Mouse (Mus musculus): Measurements from ENCODE around the gene Zfp978. TPM values are rescaled to one million over a fixed set of nuclear protein-coding genes. Genes with fewer than 3 reads are reported as not detected.
"Not testable (repeated sequence)": the region's sequence is repeated elsewhere in the genome, so short reads cannot be mapped to it uniquely, and the experiment has no call there.

The Zfp978 gene
- not detected in 2 replicates for polyA plus RNA-seq (2015; fragmentation: Nextera tagmentation; extraction: Ambion mirVana)

GRCm38 (mm10) chr4:147361003-147361402, at the start of gene Zfp978:
Gene Zfp978 (plus strand): TSS chr4:147361303.
- H3K27me3 ChIP-seq; H3K9ac ChIP-seq (replicated peaks); H3K4me2 ChIP-seq (replicated peaks); ATAC-seq (replicated peaks); H3K4me3 ChIP-seq; H3K36me3 ChIP-seq; H3K27ac ChIP-seq (replicated peaks); H3K9me3 ChIP-seq; H3K4me1 ChIP-seq: not testable (repeated sequence)
- WGBS: no CpG with 5 or more reads among the region's 6 CpGs

- peaks cover 64% of the 10 kb centered on the region for H3K9me3 ChIP-seq
- 91% methylated on average over 2 of the region's 2 CpGs for WGBS
- not testable (repeated sequence) for H3K4me2 ChIP-seq (replicated peaks); H3K4me3 ChIP-seq; H3K27me3 ChIP-seq; H3K4me1 ChIP-seq; H3K36me3 ChIP-seq; ATAC-seq (replicated peaks); H3K27ac ChIP-seq (replicated peaks); H3K9ac ChIP-seq (replicated peaks)
These were observed 25.9 kb upstream of the Zfp978 start for GRCm38 (mm10) chr4:147335036-147335690.

GRCm38 (mm10) chr4:147335691-147336367, 25.3 kb upstream of the Zfp978 start:
- not testable (repeated sequence) for H3K4me3 ChIP-seq; H3K4me2 ChIP-seq (replicated peaks); H3K27me3 ChIP-seq; H3K4me1 ChIP-seq; H3K36me3 ChIP-seq; H3K9ac ChIP-seq (replicated peaks); H3K27ac ChIP-seq (replicated peaks)
- peaks cover 69% of the 10 kb centered on the region for H3K9me3 ChIP-seq
- ATAC-seq (replicated peaks): 0 out of 2 replicates have a peak, but pooled peaks have one; percentile 16
- WGBS: 26% methylated on average over 1 of the region's 1 CpGs

- H3K9ac ChIP-seq (replicated peaks); H3K27me3 ChIP-seq; H3K27ac ChIP-seq (replicated peaks); H3K4me1 ChIP-seq; H3K36me3 ChIP-seq; H3K4me2 ChIP-seq (replicated peaks); H3K4me3 ChIP-seq: not testable (repeated sequence)
- ATAC-seq (replicated peaks): 0 out of 2 replicates have a peak, but pooled peaks have one; percentile 46
- WGBS: 70% methylated on average over 6 of the region's 6 CpGs
- peaks cover 70% of the 10 kb centered on the region for H3K9me3 ChIP-seq
These were observed 24.5 kb upstream of the Zfp978 start for GRCm38 (mm10) chr4:147336368-147337195.

DNA sequence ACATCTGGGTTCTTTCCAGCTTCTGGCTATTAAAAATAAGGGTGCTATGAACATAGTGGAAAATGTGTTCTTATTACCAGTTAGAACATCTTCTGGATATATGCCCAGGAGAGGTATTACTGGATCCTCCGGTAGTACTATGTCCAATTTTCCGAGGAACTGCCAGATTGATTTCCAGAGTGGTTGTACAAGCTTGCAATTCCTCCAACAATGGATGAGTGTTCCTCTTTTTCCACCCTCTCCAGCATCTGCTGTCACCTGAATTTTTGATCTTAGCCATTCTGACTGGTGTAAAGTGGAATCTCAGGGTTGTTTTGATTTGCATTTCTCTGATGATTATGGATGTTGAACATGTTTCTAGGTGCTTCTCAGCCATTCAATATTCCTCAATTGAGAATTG, 23.6 kb upstream of the Zfp978 start:
- not testable (repeated sequence) for H3K9ac ChIP-seq (replicated peaks); H3K27me3 ChIP-seq; H3K36me3 ChIP-seq; ATAC-seq (replicated peaks); H3K4me2 ChIP-seq (replicated peaks); H3K4me3 ChIP-seq; H3K27ac ChIP-seq (replicated peaks); H3K4me1 ChIP-seq
- H3K9me3 ChIP-seq: peaks cover 71% of the 10 kb centered on the region
- 88% methylated on average over 2 of the region's 2 CpGs for WGBS

DNA sequence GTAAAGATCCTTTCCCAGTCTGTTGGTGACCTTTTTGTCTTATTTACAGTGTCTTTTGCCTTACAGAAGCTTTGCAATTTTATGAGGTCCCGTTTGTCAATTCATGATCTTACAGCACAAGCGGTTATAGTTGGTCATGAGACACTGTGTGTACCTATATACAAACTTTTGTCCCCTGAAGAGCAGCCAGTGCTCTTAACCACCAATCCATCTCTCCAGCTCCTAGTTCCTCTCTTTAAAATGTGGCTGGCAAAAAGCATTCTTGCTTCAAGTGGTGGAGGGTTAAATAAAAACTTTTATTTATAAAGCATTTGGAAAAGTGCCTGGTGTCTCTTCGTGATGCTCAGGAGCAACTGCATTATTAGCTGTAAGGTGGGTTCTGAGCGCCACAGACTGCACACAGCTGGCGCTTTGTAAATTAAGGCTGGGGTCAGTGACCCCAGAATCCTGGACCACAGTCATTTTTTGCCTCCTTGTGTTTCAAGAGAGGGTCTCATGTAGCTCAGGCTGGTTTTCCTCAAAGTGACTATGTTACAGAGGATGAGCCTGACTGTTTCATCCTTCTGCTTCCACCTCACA, 23.0 kb upstream of the Zfp978 start:
- Histone ChIP-seq H3K27ac (replicated peaks) (no peak overlapping the region), H3K4me3 (no peak overlapping the region), H3K9me3 (peaks cover 72% of the 10 kb centered on the region), H3K27me3 (no peaks in the 10 kb centered on the region), H3K4me1 (no peaks in the 10 kb centered on the region), H3K9ac (replicated peaks) (no peak overlapping the region), H3K36me3 (no peaks in the 10 kb centered on the region), H3K4me2 (replicated peaks) (no peak overlapping the region)
- WGBS: 72% methylated on average over 5 of the region's 5 CpGs
- no peak for ATAC-seq (replicated peaks)

DNA sequence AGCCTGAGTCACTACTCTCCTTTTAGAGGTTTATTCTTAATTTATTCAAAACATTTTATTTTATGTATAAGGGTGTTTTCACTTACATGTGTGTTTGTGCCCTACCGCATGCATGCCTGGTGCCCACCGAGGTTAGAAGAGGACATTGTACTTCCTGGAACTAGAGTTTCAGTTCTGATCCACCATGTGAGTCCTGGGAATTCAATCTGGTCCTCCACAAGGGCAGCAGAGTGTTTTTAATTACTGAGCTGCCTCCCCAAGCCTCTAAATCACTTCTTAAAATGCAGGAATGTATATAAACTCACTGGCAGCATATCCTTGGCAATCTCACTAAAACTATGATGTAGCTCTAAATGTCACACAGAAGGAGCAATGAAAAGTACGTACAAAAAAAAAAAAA, 22.4 kb upstream of the Zfp978 start:
- not testable (repeated sequence) for H3K4me2 ChIP-seq (replicated peaks); H3K27ac ChIP-seq (replicated peaks); H3K9ac ChIP-seq (replicated peaks); H3K4me1 ChIP-seq; H3K4me3 ChIP-seq; H3K36me3 ChIP-seq; ATAC-seq (replicated peaks); H3K27me3 ChIP-seq
- peaks cover 75% of the 10 kb centered on the region for H3K9me3 ChIP-seq
- 77% methylated on average over 3 of the region's 3 CpGs for WGBS

- not testable (repeated sequence) for H3K4me2 ChIP-seq (replicated peaks); H3K27me3 ChIP-seq; H3K27ac ChIP-seq (replicated peaks); ATAC-seq (replicated peaks); H3K4me3 ChIP-seq; H3K4me1 ChIP-seq; H3K36me3 ChIP-seq; H3K9ac ChIP-seq (replicated peaks)
- 72% methylated on average over 7 of the region's 7 CpGs for WGBS
- H3K9me3 ChIP-seq: peaks cover 70% of the 10 kb centered on the region
These were observed 21.4 kb upstream of the Zfp978 start for GRCm38 (mm10) chr4:147339601-147340219.

DNA sequence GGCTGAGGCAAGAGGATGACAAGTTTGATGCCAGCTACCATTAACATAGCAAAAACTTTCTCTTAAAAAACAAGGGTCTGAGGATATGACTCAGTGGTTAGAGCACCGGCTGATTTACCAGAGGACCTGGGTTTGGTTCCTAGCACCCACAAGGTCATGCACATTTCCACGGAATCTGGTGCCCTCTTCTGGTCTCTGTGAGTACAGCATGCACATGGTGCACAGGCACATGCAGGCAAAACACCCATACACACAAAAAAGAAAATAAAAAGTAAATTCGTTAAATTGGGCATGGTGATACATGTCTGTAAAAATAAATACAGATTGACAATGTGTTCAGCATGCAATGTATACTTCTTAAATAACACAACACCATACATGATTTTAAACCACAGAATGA, 20.9 kb upstream of the Zfp978 start:
- H3K4me1 ChIP-seq; H3K27ac ChIP-seq (replicated peaks); H3K4me2 ChIP-seq (replicated peaks); H3K9ac ChIP-seq (replicated peaks); H3K36me3 ChIP-seq; H3K27me3 ChIP-seq; ATAC-seq (replicated peaks); H3K4me3 ChIP-seq: not testable (repeated sequence)
- WGBS: 65% methylated on average over 3 of the region's 3 CpGs
- peaks cover 69% of the 10 kb centered on the region for H3K9me3 ChIP-seq

- not testable (repeated sequence) for H3K27ac ChIP-seq (replicated peaks); H3K4me2 ChIP-seq (replicated peaks); ATAC-seq (replicated peaks); H3K36me3 ChIP-seq; H3K27me3 ChIP-seq; H3K4me1 ChIP-seq; H3K4me3 ChIP-seq; H3K9ac ChIP-seq (replicated peaks)
- peaks cover 63% of the 10 kb centered on the region for H3K9me3 ChIP-seq
- WGBS: 84% methylated on average over 3 of the region's 3 CpGs
These were observed 20.2 kb upstream of the Zfp978 start for GRCm38 (mm10) chr4:147340876-147341275.

GRCm38 (mm10) chr4:147343042-147343908, 17.8 kb upstream of the Zfp978 start:
- not testable (repeated sequence) for H3K4me3 ChIP-seq; H3K4me2 ChIP-seq (replicated peaks); H3K27me3 ChIP-seq; H3K4me1 ChIP-seq; H3K27ac ChIP-seq (replicated peaks); H3K9ac ChIP-seq (replicated peaks); H3K36me3 ChIP-seq
- WGBS: 72% methylated on average over 6 of the region's 6 CpGs
- peaks cover 57% of the 10 kb centered on the region for H3K9me3 ChIP-seq
- peak; percentile 73 for ATAC-seq (replicated peaks)
